Mouse (Mus musculus): ENCODE results near the gene Il20. TPM values are rescaled to one million over a fixed set of nuclear protein-coding genes. Genes with fewer than 3 reads are reported as not detected.
A peak's percentile ranks its signal among the peaks of the same experiment; 100 is the strongest.

Gene Il20
- polyA plus RNA-seq, 2 experiments, result not detected

DNA sequence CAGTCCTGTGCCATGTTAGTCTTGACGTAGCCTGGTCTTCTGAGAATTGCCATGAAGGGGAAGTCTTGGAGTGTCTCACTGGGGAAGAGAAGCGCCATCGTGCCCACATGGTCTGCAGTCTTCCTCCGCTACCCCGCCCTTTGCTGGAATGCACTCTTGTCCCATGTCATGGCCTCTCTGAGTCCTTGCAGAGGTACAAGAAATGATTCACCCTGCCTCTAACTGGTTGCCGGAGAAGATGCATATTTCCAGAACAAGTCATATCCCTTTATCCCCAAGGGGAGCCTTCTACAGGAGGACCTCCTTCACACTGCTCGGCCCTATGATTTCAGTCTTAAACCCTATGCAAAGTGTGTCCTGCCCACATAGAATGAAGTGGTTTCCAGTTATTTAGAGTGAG is 31.3 kb downstream of the Il20 start:
- no peaks in the 10 kb centered on the region for H3K9me3 ChIP-seq (ENCODE audit: control insufficient read depth, low read length)
- ATAC-seq (ENCODE audit: insufficient read depth) (no peak), DNase-seq (ENCODE audit: low read depth in 3 of 3, low spot score in 3 of 3) (no peak)
- WGBS (ENCODE audit: insufficient replicate concordance), result 58% methylated on average over 7 of the region's 7 CpGs
- H3K36me3 ChIP-seq (replicated peaks; ENCODE audit: control insufficient read depth, insufficient read depth, low read depth), result no peaks in the 10 kb centered on the region
- TF ChIP-seq CTCF (IDR thresholded peaks at IDR 0.05; ENCODE audit: low read depth) (no peak), EP300 (IDR thresholded peaks at IDR 0.05; ENCODE audit: low read depth) (no peak)
- no peak overlapping the region for H3K4me2 ChIP-seq (ENCODE audit: low read depth)
- H3K27ac ChIP-seq, result no peak overlapping the region
- peaks cover 11% of the 10 kb centered on the region for H3K27me3 ChIP-seq (ENCODE audit: control insufficient read depth, insufficient read depth, low read length)
- no peaks in the 10 kb centered on the region for H3K4me1 ChIP-seq (replicated peaks; ENCODE audit: control insufficient read depth in 2 of 2, insufficient read depth in 2 of 2, low read length in 1 of 2)
- H3K9ac ChIP-seq (replicated peaks), result no peak overlapping the region
- H3K4me3 ChIP-seq (ENCODE audit: insufficient read depth in 1 of 2, low read depth in 2 of 2, low read length in 2 of 2), result no peak overlapping the region

DNA sequence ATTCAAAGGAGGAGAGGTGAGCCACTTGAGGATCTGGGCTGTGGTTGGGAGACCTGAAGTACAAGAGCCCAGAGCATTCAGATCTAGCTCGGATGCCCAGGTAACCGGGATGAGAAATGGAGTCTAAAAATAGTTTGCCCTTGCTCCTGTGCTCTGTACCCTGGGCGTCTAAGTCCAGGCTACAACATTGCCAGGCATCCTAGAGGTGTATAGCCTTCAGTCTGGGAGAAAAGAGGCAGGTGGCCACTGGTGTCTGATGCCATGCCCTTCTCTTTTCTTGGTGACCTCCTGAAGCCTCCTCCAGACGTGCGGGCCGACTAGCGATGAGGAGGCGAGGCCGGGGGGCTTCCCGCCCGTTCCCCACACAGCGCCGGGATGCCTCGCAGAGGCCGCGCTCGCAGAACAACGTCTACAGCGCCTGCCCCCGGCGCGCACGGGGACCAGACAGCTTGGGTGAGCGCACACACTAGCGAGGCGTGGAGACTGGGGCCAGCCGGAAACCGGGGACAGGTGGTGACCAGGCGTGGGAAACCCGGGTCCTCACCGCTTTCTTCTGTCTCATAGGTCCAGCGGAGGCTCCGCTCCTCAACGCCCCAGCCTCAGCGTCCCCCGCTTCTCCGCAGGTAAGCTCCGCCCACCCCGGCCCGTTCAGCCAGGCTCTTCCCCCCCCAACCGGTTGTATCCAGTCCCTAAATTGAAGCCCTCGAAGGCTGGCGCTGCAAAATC is 33.2 kb downstream of the Il20 start:
- 3% methylated on average over 43 of the region's 43 CpGs for WGBS (ENCODE audit: insufficient replicate concordance)
- no peak for DNase-seq (ENCODE audit: low read depth in 3 of 3, low spot score in 3 of 3)
- TF ChIP-seq CTCF (IDR thresholded peaks at IDR 0.05; ENCODE audit: low read depth) (no peak), EP300 (IDR thresholded peaks at IDR 0.05; ENCODE audit: low read depth) (no peak)
- Histone ChIP-seq H3K4me3 (ENCODE audit: insufficient read depth in 1 of 2, low read depth in 2 of 2, low read length in 2 of 2) (peak overlapping the region in 1 of 2 experiments; percentile 17; a peak in 1 of 4 replicates), H3K4me1 (replicated peaks; ENCODE audit: control insufficient read depth in 2 of 2, insufficient read depth in 2 of 2, low read length in 1 of 2) (no peaks in the 10 kb centered on the region), H3K4me2 (ENCODE audit: low read depth) (peak overlapping the region; percentile 45), H3K9me3 (ENCODE audit: control insufficient read depth, low read length) (no peaks in the 10 kb centered on the region), H3K27ac (no peak overlapping the region), H3K9ac (replicated peaks) (no peak overlapping the region), H3K36me3 (replicated peaks; ENCODE audit: control insufficient read depth, insufficient read depth, low read depth) (no peaks in the 10 kb centered on the region), H3K27me3 (ENCODE audit: control insufficient read depth, insufficient read depth, low read length) (peaks cover 11% of the 10 kb centered on the region)
- ATAC-seq (ENCODE audit: insufficient read depth), result no peak

DNA sequence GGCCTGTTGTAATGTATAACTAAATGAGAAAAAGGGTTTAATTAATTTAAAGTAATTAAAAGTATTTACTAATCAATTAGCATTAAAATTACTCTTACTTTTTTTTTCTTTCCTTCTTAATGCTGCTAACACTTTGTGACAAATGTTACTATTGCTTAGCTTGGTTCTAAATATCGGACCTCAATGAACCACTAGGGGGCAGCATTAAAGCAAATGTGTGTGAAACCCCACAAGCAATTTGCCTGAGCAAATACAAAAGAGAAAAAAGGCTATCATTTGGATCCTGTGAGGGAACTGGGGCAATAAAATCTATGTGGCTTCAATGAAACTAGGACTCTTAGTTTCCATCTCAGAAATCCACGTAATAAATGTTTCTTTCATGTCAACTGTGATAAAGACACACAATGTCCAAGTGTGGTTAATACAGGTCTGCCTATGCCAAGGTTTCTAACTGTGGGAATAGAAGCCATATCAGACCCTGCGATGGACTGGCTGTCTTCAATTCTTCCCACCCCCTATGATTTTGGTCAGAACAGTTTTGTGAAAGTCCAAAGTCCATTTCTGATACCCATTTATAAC is 34.2 kb downstream of the Il20 start:
- no peaks in the 10 kb centered on the region for H3K36me3 ChIP-seq (replicated peaks; ENCODE audit: control insufficient read depth, insufficient read depth, low read depth)
- peaks cover 11% of the 10 kb centered on the region for H3K27me3 ChIP-seq (ENCODE audit: control insufficient read depth, insufficient read depth, low read length)
- H3K4me1 ChIP-seq (replicated peaks; ENCODE audit: control insufficient read depth in 2 of 2, insufficient read depth in 2 of 2, low read length in 1 of 2), result no peaks in the 10 kb centered on the region
- H3K4me2 ChIP-seq (ENCODE audit: low read depth), result no peak overlapping the region
- no peak overlapping the region for H3K4me3 ChIP-seq (ENCODE audit: insufficient read depth in 1 of 2, low read depth in 2 of 2, low read length in 2 of 2)
- 15% methylated on average over 3 of the region's 3 CpGs for WGBS (ENCODE audit: insufficient replicate concordance)
- no peak overlapping the region for H3K9ac ChIP-seq (replicated peaks)
- peak; percentile 63 for TF ChIP-seq CTCF (IDR thresholded peaks at IDR 0.05; ENCODE audit: low read depth)
- TF ChIP-seq EP300 (IDR thresholded peaks at IDR 0.05; ENCODE audit: low read depth), result no peak
- H3K27ac ChIP-seq, result no peak overlapping the region
- ATAC-seq (ENCODE audit: insufficient read depth) (no peak), DNase-seq (ENCODE audit: low read depth in 3 of 3, low spot score in 3 of 3) (peak; percentile 19 to 39 (median 36))
- no peaks in the 10 kb centered on the region for H3K9me3 ChIP-seq (ENCODE audit: control insufficient read depth, low read length)

DNA sequence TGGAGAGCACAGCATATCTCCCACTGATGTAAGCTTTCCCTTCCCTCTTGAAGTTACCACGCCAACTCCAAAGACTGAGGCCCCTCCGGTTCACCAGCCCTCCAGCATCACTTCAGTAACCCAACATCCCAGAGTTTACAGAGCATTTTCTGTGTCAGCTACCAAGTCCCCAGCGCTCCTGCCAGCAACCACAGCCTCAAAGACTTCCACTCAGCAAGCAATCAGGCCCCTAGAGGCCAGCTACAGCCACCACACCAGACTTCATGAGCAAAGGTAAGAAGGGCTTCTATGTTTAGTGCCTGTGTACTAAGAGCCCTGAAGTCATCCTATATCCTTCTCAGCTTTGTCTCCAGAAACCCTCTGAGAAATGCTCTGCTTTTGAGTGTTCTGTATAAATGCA is 35.3 kb downstream of the Il20 start:
- H3K4me3 ChIP-seq (ENCODE audit: insufficient read depth in 1 of 2, low read depth in 2 of 2, low read length in 2 of 2), result no peak overlapping the region
- ATAC-seq (ENCODE audit: insufficient read depth), result no peak
- TF ChIP-seq EP300 (IDR thresholded peaks at IDR 0.05; ENCODE audit: low read depth), result no peak
- TF ChIP-seq CTCF (IDR thresholded peaks at IDR 0.05; ENCODE audit: low read depth), result no peak
- H3K9ac ChIP-seq (replicated peaks), result no peak overlapping the region
- H3K27ac ChIP-seq, result no peak overlapping the region
- H3K4me2 ChIP-seq (ENCODE audit: low read depth), result no peak overlapping the region
- no peak for DNase-seq (ENCODE audit: low read depth in 3 of 3, low spot score in 3 of 3)
- no peaks in the 10 kb centered on the region for H3K4me1 ChIP-seq (replicated peaks; ENCODE audit: control insufficient read depth in 2 of 2, insufficient read depth in 2 of 2, low read length in 1 of 2)
- no peaks in the 10 kb centered on the region for H3K36me3 ChIP-seq (replicated peaks; ENCODE audit: control insufficient read depth, insufficient read depth, low read depth)
- H3K27me3 ChIP-seq (ENCODE audit: control insufficient read depth, insufficient read depth, low read length), result peaks cover 11% of the 10 kb centered on the region
- WGBS (ENCODE audit: insufficient replicate concordance), result 51% methylated on average over 3 of the region's 3 CpGs
- no peaks in the 10 kb centered on the region for H3K9me3 ChIP-seq (ENCODE audit: control insufficient read depth, low read length)

DNA sequence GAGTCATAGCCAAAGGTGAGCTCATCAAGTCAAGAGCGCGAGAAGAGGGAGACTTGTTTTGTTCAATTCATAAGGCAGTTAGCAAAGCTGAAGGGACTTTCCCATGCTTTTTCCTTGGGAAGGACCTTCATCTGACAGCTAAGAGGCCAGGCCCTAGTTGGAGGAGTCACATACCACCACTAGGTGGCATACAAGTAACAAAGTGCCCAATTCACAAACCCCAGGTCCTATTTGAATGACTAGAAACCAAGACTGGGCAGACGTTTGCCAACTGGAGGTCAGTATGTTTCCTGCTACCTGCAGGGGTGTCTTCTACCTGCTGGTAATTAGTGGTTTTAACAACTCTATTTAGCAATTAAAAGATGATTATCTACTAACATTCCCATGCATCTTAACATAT is 36.1 kb downstream of the Il20 start:
- peak; percentile 70 for TF ChIP-seq CTCF (IDR thresholded peaks at IDR 0.05; ENCODE audit: low read depth)
- no peak for TF ChIP-seq EP300 (IDR thresholded peaks at IDR 0.05; ENCODE audit: low read depth)
- H3K9me3 ChIP-seq (ENCODE audit: control insufficient read depth, low read length), result no peaks in the 10 kb centered on the region
- no peaks in the 10 kb centered on the region for H3K4me1 ChIP-seq (replicated peaks; ENCODE audit: control insufficient read depth in 2 of 2, insufficient read depth in 2 of 2, low read length in 1 of 2)
- no peak overlapping the region for H3K4me2 ChIP-seq (ENCODE audit: low read depth)
- H3K4me3 ChIP-seq (ENCODE audit: insufficient read depth in 1 of 2, low read depth in 2 of 2, low read length in 2 of 2), result no peak overlapping the region
- no peaks in the 10 kb centered on the region for H3K36me3 ChIP-seq (replicated peaks; ENCODE audit: control insufficient read depth, insufficient read depth, low read depth)
- ATAC-seq (ENCODE audit: insufficient read depth), result no peak
- no peak overlapping the region for H3K27ac ChIP-seq
- H3K27me3 ChIP-seq (ENCODE audit: control insufficient read depth, insufficient read depth, low read length), result peaks cover 11% of the 10 kb centered on the region
- no peak overlapping the region for H3K9ac ChIP-seq (replicated peaks)
- no peak for DNase-seq (ENCODE audit: low read depth in 3 of 3, low spot score in 3 of 3)
- 31% methylated on average over 3 of the region's 3 CpGs for WGBS (ENCODE audit: insufficient replicate concordance)

Measured in liver, embryonic 14.5 days (tissue).